Mouse (Mus musculus) lung, adult 2 months (tissue): ENCODE results near the gene Edem2.

Experiments used
- CTCF ChIP-seq: fragments of 200-500 bp; IDR thresholded peaks from 2 replicates; pipeline ENCODE4 v1.5.1; 2011; ENCODE audit warnings: mild to moderate bottlenecking, low read length, control low read depth; ENCODE audit not compliant: insufficient read depth
- POLR2A ChIP-seq: fragments of 200-500 bp; IDR thresholded peaks from 2 replicates; pipeline ENCODE4 v1.6.1; 2011; ENCODE audit warnings: low read depth, mild to moderate bottlenecking, control low read depth, low read length, borderline replicate concordance; ENCODE audit errors: extremely low read depth

- no peak for TF ChIP-seq CTCF
- TF ChIP-seq POLR2A = no peak
These were observed 16.2 kb upstream of the Edem2 start for GRCm38 (mm10) chr2:155745487-155745886.
